Mouse (Mus musculus) embryonic fibroblast, embryonic 13.5 days (primary cell): Measurements from ENCODE around the gene Gsap. TPM values are rescaled to one million over a fixed set of nuclear protein-coding genes. Genes with fewer than 3 reads are reported as not detected.
A peak's percentile ranks its signal among the peaks of the same experiment; 100 is the strongest.
"Not testable (repeated sequence)": the region's sequence is repeated elsewhere in the genome, so short reads cannot be mapped to it uniquely, and the experiment has no call there.

ENCODE experiments used
- H3K27ac ChIP-seq: 2 replicates; pipeline ENCODE4 v1.5.1; 2012; ENCODE audit warnings: low read length, control low read depth, inconsistent platforms; ENCODE audit not compliant: insufficient read depth
- H3K4me1 ChIP-seq: 2 replicates; pipeline ENCODE4 v1.6.1; 2011; ENCODE audit warnings: low read length; ENCODE audit not compliant: control insufficient read depth, insufficient read depth
- H3K4me3 ChIP-seq: 2 replicates; pipeline ENCODE4 v1.5.1; 2011; ENCODE audit warnings: mild to moderate bottlenecking, control low read depth, low read length; ENCODE audit not compliant: insufficient read depth
- CTCF ChIP-seq: IDR thresholded peaks from 2 replicates; pipeline ENCODE4 v1.5.1; 2011; ENCODE audit warnings: mild to moderate bottlenecking, control low read depth, low read length, moderate library complexity, borderline replicate concordance; ENCODE audit not compliant: insufficient read depth
- POLR2A ChIP-seq: IDR thresholded peaks from 2 replicates; pipeline ENCODE4 v1.6.1; 2011; ENCODE audit warnings: low read depth, mild to moderate bottlenecking, control low read depth, low read length, moderate library complexity
- polyA plus RNA-seq: library from polyadenylated mRNA; stranded (reverse); fragments of >200 nt; gene quantifications from 2 replicates; pipeline ENCODE4 v1.2.4, GENCODE M21; 2011; ENCODE audit warnings: low read depth; ENCODE audit not compliant: missing spikeins, insufficient read length

The Gsap gene
- polyA plus RNA-seq: 4.6 and 5.1 TPM in 2 replicates

DNA sequence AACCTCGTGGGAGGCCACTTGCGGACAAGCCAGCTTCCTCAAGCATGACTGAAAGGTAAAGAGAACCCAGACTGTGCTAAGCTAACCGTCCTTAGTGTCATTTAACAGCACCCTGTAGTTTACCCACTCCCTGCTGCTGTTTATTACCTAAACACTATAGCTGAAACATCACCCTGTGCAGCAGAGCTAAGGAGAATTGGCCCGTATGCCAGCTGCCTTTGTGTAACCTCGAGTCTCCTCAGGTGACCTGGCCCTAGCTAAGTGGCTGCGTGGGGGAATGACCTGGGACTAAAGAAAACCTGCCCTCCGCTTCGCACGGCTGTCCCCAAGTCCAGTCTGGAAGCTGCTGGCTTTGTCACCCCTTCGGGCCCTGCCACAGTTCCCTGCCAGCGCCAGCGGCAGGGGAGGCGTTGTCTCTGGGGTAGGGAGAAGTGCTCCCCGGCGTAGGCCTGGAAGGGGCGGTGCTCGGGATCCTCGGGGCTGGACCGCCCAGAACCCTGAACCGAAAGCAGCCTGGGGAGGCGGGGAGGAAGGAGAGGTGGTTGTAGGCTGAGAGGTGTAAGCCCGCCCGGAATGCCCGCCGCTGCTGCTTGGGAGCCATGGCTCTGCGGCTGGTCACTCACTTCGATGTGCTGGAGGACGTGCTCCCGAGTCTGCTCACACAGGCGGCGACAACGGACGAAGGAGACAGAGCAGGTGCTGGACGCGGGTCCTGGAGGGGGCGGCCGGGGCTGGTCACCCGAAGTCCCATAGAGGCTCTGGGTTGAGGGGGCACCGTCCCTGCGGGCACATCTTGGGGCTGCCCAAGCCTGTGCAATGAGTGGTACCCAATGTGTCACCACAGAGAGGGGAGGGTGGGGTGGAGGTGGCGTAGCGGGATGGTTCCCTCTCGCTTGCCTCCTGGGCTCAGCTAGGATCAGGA is at the start of gene Gsap:
Gene Gsap (plus strand): TSS at position 492 of the 922 bp plus-strand sequence.
- peak; percentile 58; the same call in 1 of the 2 replicates for TF ChIP-seq POLR2A
- no peak for TF ChIP-seq CTCF
- Histone ChIP-seq H3K4me3 (peak within 1 kb of the TSS; percentile 64), H3K4me1 (peaks cover 5% of the 10 kb centered on the region; the same call in 1 of the 2 replicates), H3K27ac (no peak within 1 kb of the TSS)

GRCm38 (mm10) chr5:21136575-21136974 is 49.5 kb upstream of the Gsap start:
- TF ChIP-seq POLR2A (no peak), CTCF (no peak)
- H3K27ac ChIP-seq: peak overlapping the region; percentile 72
- H3K4me3 ChIP-seq: no peak overlapping the region
- peaks cover 11% of the 10 kb centered on the region for H3K4me1 ChIP-seq

GRCm38 (mm10) chr5:21139505-21139904 is 46.5 kb upstream of the Gsap start:
- H3K4me1 ChIP-seq: peaks cover 11% of the 10 kb centered on the region
- H3K27ac ChIP-seq: peak overlapping the region; percentile 69
- H3K4me3 ChIP-seq: no peak overlapping the region
- no peak for TF ChIP-seq CTCF
- no peak for TF ChIP-seq POLR2A

DNA sequence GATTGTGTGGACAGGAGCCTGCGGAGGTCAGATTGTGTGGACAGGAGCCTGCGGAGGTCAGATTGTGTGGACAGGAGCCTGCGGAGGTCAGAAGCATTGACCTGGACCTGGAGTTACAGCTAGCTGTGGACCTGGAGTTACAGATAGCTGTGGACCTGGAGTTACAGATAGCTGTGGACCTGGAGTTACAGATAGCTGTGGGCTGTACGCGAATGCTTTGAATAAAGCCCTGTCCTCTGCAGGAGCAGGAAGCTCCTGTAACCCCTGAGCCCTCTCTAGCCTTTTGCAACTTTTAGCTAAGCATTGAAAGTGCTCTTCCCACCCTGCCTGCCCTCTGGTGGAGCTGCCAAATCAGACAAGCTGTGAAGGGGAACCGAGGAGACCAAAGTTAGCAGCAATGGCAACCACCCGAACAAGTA is 44.9 kb upstream of the Gsap start:
- H3K4me3 ChIP-seq, H3K4me1 ChIP-seq: not testable (repeated sequence)
- TF ChIP-seq CTCF: peak; percentile 27; the same call in 1 of the 2 replicates

GRCm38 (mm10) chr5:21141626-21142025 is 44.4 kb upstream of the Gsap start:
- Histone ChIP-seq H3K4me3 (no peak overlapping the region), H3K27ac (no peak overlapping the region), H3K4me1 (peaks cover 3% of the 10 kb centered on the region; the same call in 1 of the 2 replicates)
- TF ChIP-seq POLR2A (no peak), CTCF (no peak)

More for the DNA sequence above, 44.9 kb upstream of the Gsap start:
- H3K27ac ChIP-seq: not testable (repeated sequence)

DNA sequence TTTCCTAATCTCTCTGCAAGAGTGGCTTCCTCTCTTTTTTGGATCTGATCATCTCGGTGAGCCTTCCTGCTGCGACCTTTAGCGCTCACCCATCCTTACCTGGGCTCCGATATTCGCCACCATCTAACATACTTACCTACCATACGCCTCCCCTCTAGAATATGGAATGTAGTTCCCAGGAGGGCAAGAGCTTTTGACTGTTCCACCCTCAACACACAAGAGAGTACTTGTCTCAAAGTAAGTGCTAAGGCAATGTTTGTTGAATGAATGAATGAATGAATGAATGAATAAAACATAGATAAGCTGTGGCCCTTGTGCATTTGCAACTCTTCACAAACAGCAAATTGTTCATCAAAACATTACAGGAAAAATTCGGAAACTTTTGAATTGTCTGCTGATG is 43.0 kb upstream of the Gsap start:
- Histone ChIP-seq H3K4me3 (no peak overlapping the region), H3K4me1 (0 out of 2 replicates have a peak, but pooled peaks cover 3% of the 10 kb centered on the region), H3K27ac (no peak overlapping the region)
- no peak for TF ChIP-seq CTCF
- no peak for TF ChIP-seq POLR2A

GRCm38 (mm10) chr5:21144506-21145169 is 41.4 kb upstream of the Gsap start:
- Histone ChIP-seq H3K4me3 (no peak overlapping the region), H3K4me1 (0 out of 2 replicates have a peak, but pooled peaks cover 3% of the 10 kb centered on the region), H3K27ac (no peak overlapping the region; the same call in 1 of the 2 replicates)
- TF ChIP-seq CTCF (no peak), POLR2A (no peak)

DNA sequence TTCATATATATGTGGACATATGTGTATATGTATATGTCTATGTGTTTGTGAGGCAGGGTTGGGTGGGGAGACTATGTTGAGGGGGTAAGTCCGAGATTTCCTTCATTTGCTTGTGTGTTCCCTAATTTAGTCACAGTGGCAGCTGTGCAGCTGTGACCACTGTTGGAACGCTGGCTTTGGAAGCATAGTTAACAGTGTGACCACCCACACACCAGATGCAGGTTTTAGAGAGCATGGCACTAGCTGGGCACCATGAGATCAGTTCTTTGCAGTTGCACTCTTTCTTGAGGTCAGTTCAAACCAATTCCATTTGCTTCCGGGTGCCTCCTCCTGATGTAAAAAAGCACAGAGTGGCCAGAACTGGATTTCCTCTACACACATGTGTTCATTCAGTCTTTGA is 37.7 kb upstream of the Gsap start:
- Histone ChIP-seq H3K27ac (no peak overlapping the region), H3K4me1 (no peaks in the 10 kb centered on the region), H3K4me3 (no peak overlapping the region)
- TF ChIP-seq CTCF: no peak
- TF ChIP-seq POLR2A: no peak

- TF ChIP-seq POLR2A (no peak), CTCF (no peak)
- Histone ChIP-seq H3K27ac (no peak overlapping the region), H3K4me3 (no peak overlapping the region), H3K4me1 (no peaks in the 10 kb centered on the region)
These were observed 32.4 kb upstream of the Gsap start for GRCm38 (mm10) chr5:21153672-21154071.

DNA sequence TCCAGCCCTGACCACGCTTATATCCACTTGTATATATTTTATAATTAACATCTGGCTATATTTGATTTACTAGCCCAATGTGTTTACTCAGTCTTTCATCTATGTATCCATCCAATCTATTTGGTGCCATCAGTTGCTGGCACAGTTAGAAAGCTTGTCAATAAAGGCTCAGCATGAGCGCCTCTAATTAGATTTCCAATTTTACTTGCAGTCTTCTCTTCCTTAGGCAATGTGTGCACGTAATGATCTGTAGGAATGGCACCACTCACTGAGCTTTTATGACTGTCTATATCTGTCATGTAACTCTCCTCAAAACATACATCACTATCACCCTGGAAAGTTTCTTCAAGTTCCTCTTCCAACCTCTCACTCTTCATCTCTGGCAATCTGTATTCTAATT is 29.3 kb upstream of the Gsap start:
- Histone ChIP-seq H3K27ac (no peak overlapping the region), H3K4me1 (no peaks in the 10 kb centered on the region), H3K4me3 (no peak overlapping the region)
- no peak for TF ChIP-seq CTCF
